Comparison of ENCODE assay signal across 9 mouse cellular contexts in genomic region chr1:106542731-106543130, GRCm38 (mm10).
DNase-seq lines count a peak whose midpoint lies in the region; ATAC-seq and TF ChIP-seq lines count a peak whose summit lies in the region.
"Had no signal": no experiment of that assay in that cellular context is flagged by ENCODE, and none has a peak within 500 bp of the region (broad histone marks: within the 10 kb centered on the region; RNA-seq: fewer than 3 reads in every experiment).

No protein-coding gene starts in this region.

- H3K9me3 ChIP-seq in forebrain, postnatal 0 days (ENCODE audit: low read length) = no peaks in the 10 kb centered on the region
- H3K9me3 ChIP-seq in forebrain, embryonic 12.5 days = no peaks in the 10 kb centered on the region
- no peaks in the 10 kb centered on the region for H3K9me3 ChIP-seq in embryonic facial prominence, embryonic 10.5 days

- TF ChIP-seq CTCF in forebrain, postnatal 0 days (IDR thresholded peaks at IDR 0.05; ENCODE audit: low read depth) = peak; percentile 62

- H3K36me3 ChIP-seq in forebrain, postnatal 0 days (ENCODE audit: insufficient read depth) = no peaks in the 10 kb centered on the region
- H3K36me3 ChIP-seq in forebrain, embryonic 12.5 days (replicated peaks) = no peaks in the 10 kb centered on the region
- no peaks in the 10 kb centered on the region for H3K36me3 ChIP-seq in embryonic facial prominence, embryonic 10.5 days (replicated peaks)

- 38% methylated on average over 5 of the region's 5 CpGs for WGBS in forebrain, postnatal 0 days
- WGBS in forebrain, embryonic 12.5 days = 47% methylated on average over 5 of the region's 5 CpGs
- WGBS in embryonic facial prominence, embryonic 10.5 days = 44% methylated on average over 5 of the region's 5 CpGs

- H3K9ac ChIP-seq in forebrain, postnatal 0 days = no peak overlapping the region
- no peak overlapping the region for H3K9ac ChIP-seq in forebrain, embryonic 12.5 days

- intact Hi-C loops in left cerebral cortex, postnatal 14 days (cut with DNase I) = loop anchor here (2.0 kb wide), 1 partner anchor 170 kb away; no protein-coding TSS in a partner anchor

- H3K4me2 ChIP-seq in forebrain, postnatal 0 days (ENCODE audit: low read depth) = no peak overlapping the region
- H3K4me2 ChIP-seq in forebrain, embryonic 12.5 days = no peak overlapping the region

- H3K4me1 ChIP-seq in forebrain, postnatal 0 days (ENCODE audit: insufficient read depth) = no peaks in the 10 kb centered on the region
- 0 out of 2 replicates have a peak, but pooled peaks cover 4% of the 10 kb centered on the region for H3K4me1 ChIP-seq in forebrain, embryonic 12.5 days
- H3K4me1 ChIP-seq in embryonic facial prominence, embryonic 10.5 days = peaks cover 8% of the 10 kb centered on the region

- no peak overlapping the region for H3K4me3 ChIP-seq in forebrain, postnatal 0 days (ENCODE audit: low read depth, low read length)
- H3K4me3 ChIP-seq in forebrain, embryonic 12.5 days (replicated peaks) = no peak overlapping the region
- no peak overlapping the region for H3K4me3 ChIP-seq in embryonic facial prominence, embryonic 10.5 days

- no peak for ATAC-seq in forebrain, postnatal 0 days
- no peak for ATAC-seq in forebrain, embryonic 12.5 days (ENCODE audit: low FRiP score)

- no peak overlapping the region for H3K27ac ChIP-seq in forebrain, postnatal 0 days (ENCODE audit: low read depth, low read length)
- no peak overlapping the region for H3K27ac ChIP-seq in forebrain, embryonic 12.5 days
- H3K27ac ChIP-seq in embryonic facial prominence, embryonic 10.5 days (replicated peaks) = no peak overlapping the region
- H3K27ac ChIP-seq: macrophage had no signal

- H3K27me3 ChIP-seq in forebrain, postnatal 0 days (ENCODE audit: insufficient read depth, low read length) = no peaks in the 10 kb centered on the region
- H3K27me3 ChIP-seq in forebrain, embryonic 12.5 days = no peaks in the 10 kb centered on the region
- no peaks in the 10 kb centered on the region for H3K27me3 ChIP-seq in embryonic facial prominence, embryonic 10.5 days (replicated peaks; ENCODE audit: low read depth, poor library complexity, severe bottlenecking)

- DNase-seq in forebrain, postnatal 0 days = peak; percentile 40
- DNase-seq in testis, postnatal 10 days (ENCODE audit: low spot score) = peak; percentile 75
- DNase-seq in testis, postnatal 14 days (ENCODE audit: low spot score) = no peak
- peak; percentile 53 for DNase-seq in embryonic facial prominence, embryonic 10.5 days (ENCODE audit: low spot score)
- peak; percentile 25 to 38 for DNase-seq in left cerebral cortex, postnatal 14 days (ENCODE audit: low spot score in 2 of 2)
- DNase-seq in retina, adult 2 months (ENCODE audit: low read depth, low spot score) = peak; percentile 4
- no peak for DNase-seq in spleen, adult 18-20 months

Comparison
In these comparisons a context has a peak if more than half of its experiments do, and no peak if none do; other contexts are left out.
1. DNase-seq: peak in forebrain, postnatal 0 days (single experiment), testis, postnatal 10 days (single experiment), embryonic facial prominence, embryonic 10.5 days (single experiment), left cerebral cortex, postnatal 14 days (2 of 2) and retina, adult 2 months (single experiment); none in testis, postnatal 14 days (single experiment) and spleen, adult 18-20 months (0 of 2).